Comparison of ENCODE assay signal across 20 mouse cellular contexts in the genomic region with DNA sequence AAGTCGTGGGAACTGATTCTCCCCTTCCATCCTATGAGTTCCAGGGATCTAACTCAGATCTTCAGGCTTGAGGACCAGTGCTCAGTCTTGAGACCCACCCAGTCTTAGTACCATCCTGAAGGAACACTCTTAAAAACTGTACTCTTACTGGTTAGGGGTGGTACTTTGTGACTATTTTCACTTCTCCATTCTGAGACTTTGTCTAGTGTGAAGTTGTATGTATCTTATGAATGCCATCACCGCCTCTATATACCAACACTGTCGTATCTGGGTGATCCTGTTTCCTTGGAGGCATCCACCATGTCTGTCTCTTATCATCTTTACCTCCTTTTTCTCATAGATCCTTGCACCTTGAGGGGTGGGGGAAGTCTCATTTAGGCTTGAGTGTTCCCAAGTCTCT.
DNase-seq lines count a peak whose midpoint lies in the region; ATAC-seq lines count a peak whose summit lies in the region.
"Had no signal": no experiment of that assay in that cellular context is flagged by ENCODE, and none has a peak within 500 bp of the region (broad histone marks: within the 10 kb centered on the region; RNA-seq: fewer than 3 reads in every experiment).

No protein-coding gene starts in this region.

- peak; percentile 14 for DNase-seq in lung, postnatal 25 days (ENCODE audit: low spot score)
- DNase-seq in lung, adult 18-20 months = no peak
- peak; percentile 65 for DNase-seq in A20 (ENCODE audit: low read depth, low spot score)
- DNase-seq in frontal cortex, postnatal 10 days (ENCODE audit: low spot score in 2 of 2) = no peak
- no peak for DNase-seq in ovary, postnatal 10 days (ENCODE audit: low spot score)
- DNase-seq: adrenal gland, adult 8-10 months; cerebellum, adult 11 months; cerebellum, adult 8-10 months; cerebellum, postnatal 14 days; gastrocnemius, postnatal 36 days; heart, adult 18-20 months; heart, postnatal 14 days had no signal

- H3K4me1 ChIP-seq in hindbrain, embryonic 12.5 days = no peaks in the 10 kb centered on the region
- H3K4me1 ChIP-seq: embryonic facial prominence, embryonic 13.5 days; heart, embryonic 15.5 days had no signal

- peak; percentile 73 for ATAC-seq in common myeloid progenitor, adult 5-6 weeks (replicated peaks; ENCODE audit: low read depth, poor library complexity, severe bottlenecking)
- peak; percentile 94 for ATAC-seq in monocyte, adult 5-6 weeks (replicated peaks; ENCODE audit: insufficient number of reproducible peaks, low FRiP score, low TSS enrichment, poor library complexity, severe bottlenecking)
- ATAC-seq in hindbrain, embryonic 12.5 days (ENCODE audit: low FRiP score) = no peak
- ATAC-seq: forebrain, embryonic 14.5 days had no signal

- H3K9me3 ChIP-seq in hindbrain, embryonic 12.5 days (replicated peaks) = no peaks in the 10 kb centered on the region
- H3K9me3 ChIP-seq: embryonic facial prominence, embryonic 13.5 days; heart, embryonic 15.5 days had no signal

- 86% methylated on average over 3 of the region's 3 CpGs for WGBS in hindbrain, embryonic 12.5 days

- no peaks in the 10 kb centered on the region for H3K27me3 ChIP-seq in hindbrain, embryonic 12.5 days
- H3K27me3 ChIP-seq: embryonic facial prominence, embryonic 13.5 days; heart, embryonic 15.5 days had no signal

- no peaks in the 10 kb centered on the region for H3K36me3 ChIP-seq in hindbrain, embryonic 12.5 days
- H3K36me3 ChIP-seq: embryonic facial prominence, embryonic 13.5 days; heart, embryonic 15.5 days had no signal

- H3K4me2 ChIP-seq in hindbrain, embryonic 12.5 days (replicated peaks) = no peak overlapping the region
- H3K4me2 ChIP-seq: embryonic facial prominence, embryonic 13.5 days; heart, embryonic 11.5 days; heart, embryonic 15.5 days; hindbrain, embryonic 14.5 days had no signal

- no peak overlapping the region for H3K27ac ChIP-seq in hindbrain, embryonic 12.5 days
- H3K27ac ChIP-seq: embryonic facial prominence, embryonic 13.5 days; heart, embryonic 15.5 days; hindbrain, embryonic 14.5 days had no signal

- no peak overlapping the region for H3K4me3 ChIP-seq in hindbrain, embryonic 12.5 days
- H3K4me3 ChIP-seq: embryonic facial prominence, embryonic 13.5 days; heart, embryonic 15.5 days had no signal

- no peak overlapping the region for H3K9ac ChIP-seq in hindbrain, embryonic 12.5 days
- H3K9ac ChIP-seq: embryonic facial prominence, embryonic 13.5 days; heart, embryonic 15.5 days; hindbrain, embryonic 14.5 days had no signal

Comparison
In these comparisons a context has a peak if more than half of its experiments do, and no peak if none do; other contexts are left out.
1. DNase-seq: peak in lung, postnatal 25 days (single experiment) and A20 (single experiment); none in lung, adult 18-20 months (0 of 2), frontal cortex, postnatal 10 days (0 of 2) and ovary, postnatal 10 days (single experiment).